Mouse (Mus musculus) C2C12 (cell line): ENCODE measurements at regions not wholly inside any gene's neighbourhood (a gene's known extent, or its start where the extent isn't known, plus 50 kb on each side); places are given as distances from the start of the nearest gene placed in this dataset.

Source experiments
- H3K27me3 ChIP-seq: one replicate; pipeline ENCODE4 v1.6.1; 2011; ENCODE audit not compliant: control insufficient read depth, insufficient read depth, insufficient read length
- H3K36me3 ChIP-seq: one replicate; pipeline ENCODE4 v1.6.1; 2011; ENCODE audit not compliant: control insufficient read depth, insufficient read depth
- H3K4me3 ChIP-seq: one replicate; pipeline ENCODE4 v1.5.1; 2011; ENCODE audit warnings: mild to moderate bottlenecking, control low read depth; ENCODE audit not compliant: poor library complexity, insufficient read depth, severe bottlenecking
- H3K79me2 ChIP-seq: one replicate; pipeline ENCODE4 v1.6.1; 2011; ENCODE audit not compliant: control insufficient read depth, insufficient read depth
- H3K79me3 ChIP-seq: one replicate; pipeline ENCODE4 v1.6.1; 2011; ENCODE audit warnings: low read depth, control low read depth
- H3ac ChIP-seq: one replicate; pipeline ENCODE3; 2011; ENCODE audit warnings: low read depth; ENCODE audit not compliant: control insufficient read depth, insufficient read length
- CEBPB ChIP-seq: IDR thresholded peaks from one replicate; pipeline ENCODE4 v1.6.1; 2011; ENCODE audit warnings: low read depth, mild to moderate bottlenecking, control low read depth, moderate library complexity
- CTCF ChIP-seq: IDR thresholded peaks from one replicate; pipeline ENCODE4 v1.5.1; 2011; ENCODE audit not compliant: control insufficient read depth, insufficient read depth, insufficient read length
- FOSL1 ChIP-seq: IDR thresholded peaks from one replicate; pipeline ENCODE4 v1.8.0; 2011; ENCODE audit warnings: mild to moderate bottlenecking, low read length; ENCODE audit not compliant: poor library complexity, insufficient read depth, severe bottlenecking
- MAX ChIP-seq: IDR thresholded peaks from one replicate; pipeline ENCODE4 v1.6.1; 2011; ENCODE audit warnings: mild to moderate bottlenecking, control low read depth
- MYOD1 ChIP-seq: IDR thresholded peaks from one replicate; pipeline ENCODE4 v1.6.1; 2011; ENCODE audit warnings: low read depth; ENCODE audit not compliant: control insufficient read depth, insufficient read length
- MYOG ChIP-seq: IDR thresholded peaks from one replicate; pipeline ENCODE4 v1.6.1; 2011; ENCODE audit not compliant: control insufficient read depth, insufficient read length; ENCODE audit errors: extremely low read depth
- USF1 ChIP-seq: IDR thresholded peaks from one replicate; pipeline ENCODE4 v1.6.1; 2011; ENCODE audit warnings: low read depth, mild to moderate bottlenecking, control low read depth, moderate library complexity

DNA sequence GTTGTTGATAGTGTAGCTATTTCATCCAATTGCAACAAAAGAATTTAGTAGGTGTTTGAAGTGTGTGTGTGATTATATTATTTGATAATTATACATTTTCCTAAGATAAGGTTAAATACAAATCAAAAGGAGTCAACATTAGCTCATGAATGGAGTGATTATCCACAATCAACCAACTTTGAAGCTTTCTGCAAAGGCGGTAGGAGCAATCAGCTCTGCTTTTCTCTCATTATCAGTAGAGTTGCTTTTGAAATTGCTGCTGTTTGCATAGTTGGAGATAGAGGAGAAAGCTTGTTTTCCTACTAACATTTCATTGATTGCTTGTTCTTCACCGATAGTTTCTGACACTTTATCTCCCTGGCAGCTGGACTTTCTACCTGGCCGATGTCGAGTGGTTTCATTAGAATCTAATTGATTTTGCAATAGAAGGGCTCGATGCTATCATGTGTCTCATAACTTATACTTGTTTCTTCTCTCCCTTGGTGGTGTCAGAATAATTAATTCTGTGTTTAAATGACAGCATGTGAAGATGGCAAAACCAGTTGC, 493.4 kb upstream of the Itga1 start:
- Histone ChIP-seq H3K4me3 (no peak overlapping the region), H3ac (no peak overlapping the region), H3K27me3 (no peaks in the 10 kb centered on the region), H3K36me3 (no peaks in the 10 kb centered on the region), H3K79me2 (no peaks in the 10 kb centered on the region), H3K79me3 (no peaks in the 10 kb centered on the region)
- TF ChIP-seq MYOD1 (no peak), FOSL1 (no peak), MAX (no peak), USF1 (no peak), CEBPB (no peak), CTCF (no peak), MYOG (no peak)

DNA sequence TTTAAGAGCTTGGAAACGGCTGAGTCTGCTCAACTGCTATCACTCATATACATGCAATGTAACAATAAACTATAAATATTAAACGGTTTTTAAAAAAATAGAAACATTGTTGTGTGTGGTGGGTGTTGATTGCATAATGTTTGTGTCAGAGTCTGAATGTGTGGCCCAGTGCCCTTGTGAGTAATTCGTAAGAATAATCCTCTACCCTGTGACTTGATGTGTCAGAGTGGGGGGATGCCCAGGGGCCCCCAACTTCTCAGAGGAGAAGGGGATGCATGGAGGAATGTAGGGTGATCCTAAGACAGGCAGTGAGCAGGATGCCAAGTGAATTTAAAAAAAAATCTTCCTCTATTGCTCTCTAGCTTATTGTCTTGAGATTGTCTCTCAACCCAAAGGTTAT, 474.2 kb upstream of the Itga1 start:
- Histone ChIP-seq H3K79me3 (no peaks in the 10 kb centered on the region), H3ac (no peak overlapping the region), H3K4me3 (no peak overlapping the region), H3K27me3 (no peaks in the 10 kb centered on the region), H3K36me3 (no peaks in the 10 kb centered on the region), H3K79me2 (no peaks in the 10 kb centered on the region)
- no peak for TF ChIP-seq USF1

DNA sequence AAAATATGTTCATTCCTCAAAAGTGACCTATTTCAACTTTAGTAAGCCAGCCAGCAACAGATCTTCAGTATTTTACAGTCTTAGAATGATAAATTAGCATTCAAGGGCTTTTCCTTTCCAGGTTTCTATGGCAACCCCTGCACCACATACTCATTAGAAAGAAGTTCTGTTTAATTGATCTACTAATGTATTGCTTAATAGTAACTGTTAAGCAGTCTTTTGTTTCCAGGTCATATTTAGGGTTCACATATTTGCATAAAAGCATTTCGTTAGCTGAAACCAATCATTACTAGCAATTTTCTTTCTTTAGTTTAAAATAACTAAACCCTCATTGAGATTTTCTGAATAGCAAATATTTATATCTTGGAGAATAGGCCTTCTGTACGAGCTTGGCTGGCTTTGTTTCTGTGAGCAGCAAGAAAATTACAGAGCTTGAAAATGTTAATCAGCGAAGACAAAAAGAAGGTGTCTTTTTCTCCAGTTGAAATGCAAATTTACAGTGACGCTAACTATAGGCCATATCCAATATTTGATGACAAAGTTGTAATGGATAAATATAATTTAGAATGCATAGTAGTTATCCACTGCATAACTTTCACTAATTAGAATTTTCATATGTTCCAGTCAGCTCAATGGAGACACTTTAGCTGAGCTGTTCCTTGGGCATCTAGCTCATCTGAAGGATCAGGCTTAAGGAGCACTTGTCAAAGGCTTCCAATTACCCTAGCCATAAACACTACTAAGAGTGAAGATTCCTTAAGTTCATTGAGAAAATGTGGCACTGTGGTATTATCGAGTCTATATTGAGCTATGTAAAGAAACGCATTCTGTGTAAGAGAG, 473.5 kb upstream of the Itga1 start:
- no peaks in the 10 kb centered on the region for H3K79me2 ChIP-seq
- no peaks in the 10 kb centered on the region for H3K27me3 ChIP-seq
- H3K36me3 ChIP-seq, result no peaks in the 10 kb centered on the region
- no peak overlapping the region for H3K4me3 ChIP-seq
- no peak overlapping the region for H3ac ChIP-seq
- TF ChIP-seq FOSL1, result no peak
- no peak for TF ChIP-seq MAX
- TF ChIP-seq MYOG, result no peak
- TF ChIP-seq USF1, result no peak
- no peak for TF ChIP-seq MYOD1
- no peak for TF ChIP-seq CTCF
- TF ChIP-seq CEBPB, result no peak
- H3K79me3 ChIP-seq, result no peaks in the 10 kb centered on the region

DNA sequence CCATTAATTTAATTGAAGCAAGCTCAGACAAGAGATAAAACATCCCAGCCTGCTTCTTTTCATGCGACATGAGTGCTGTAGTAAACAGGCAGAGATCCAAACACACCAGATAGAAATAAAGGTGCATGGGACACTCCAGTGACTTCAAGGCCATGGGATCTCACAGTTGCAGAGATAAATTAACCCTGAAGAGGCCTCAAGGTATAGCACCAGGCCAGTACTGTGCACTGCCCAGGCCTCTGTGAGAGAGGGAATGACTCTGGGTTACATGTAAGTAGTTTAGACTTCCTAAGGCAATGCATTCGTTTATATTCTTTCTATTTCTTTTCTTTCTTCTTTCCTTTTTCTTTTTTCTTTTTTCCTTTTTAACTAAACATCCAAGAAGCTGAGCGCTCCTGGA, 439.4 kb upstream of the Itga1 start:
- Histone ChIP-seq H3K79me2 (no peaks in the 10 kb centered on the region), H3K79me3 (no peaks in the 10 kb centered on the region), H3ac (no peak overlapping the region), H3K27me3 (no peaks in the 10 kb centered on the region), H3K36me3 (no peaks in the 10 kb centered on the region), H3K4me3 (no peak overlapping the region)
- TF ChIP-seq FOSL1 (no peak), MYOD1 (no peak), USF1 (no peak), CTCF (no peak), MYOG (no peak), MAX (no peak), CEBPB (no peak)

DNA sequence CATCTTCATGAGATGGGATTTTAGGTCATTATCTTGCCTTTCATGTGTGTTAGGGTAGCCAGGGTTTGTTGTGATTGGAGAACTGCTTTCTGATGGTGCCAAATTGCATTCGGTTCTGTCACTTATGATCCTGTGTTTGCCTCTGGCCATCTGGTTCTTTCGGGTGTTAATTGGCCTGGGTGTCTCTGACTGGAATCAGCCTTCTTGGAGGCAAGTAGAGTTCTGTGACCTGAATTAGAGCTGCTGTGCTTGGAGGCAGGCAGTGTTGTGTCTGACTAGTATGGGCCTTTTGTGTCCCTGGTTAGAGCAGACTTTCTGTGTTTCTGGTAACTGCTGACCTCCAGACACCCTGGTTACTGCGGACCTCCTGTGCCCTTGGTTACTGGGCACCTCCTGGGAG, 434.1 kb upstream of the Itga1 start:
- no peak overlapping the region for H3ac ChIP-seq
- no peaks in the 10 kb centered on the region for H3K79me2 ChIP-seq
- TF ChIP-seq MYOD1 (no peak), CTCF (no peak)

DNA sequence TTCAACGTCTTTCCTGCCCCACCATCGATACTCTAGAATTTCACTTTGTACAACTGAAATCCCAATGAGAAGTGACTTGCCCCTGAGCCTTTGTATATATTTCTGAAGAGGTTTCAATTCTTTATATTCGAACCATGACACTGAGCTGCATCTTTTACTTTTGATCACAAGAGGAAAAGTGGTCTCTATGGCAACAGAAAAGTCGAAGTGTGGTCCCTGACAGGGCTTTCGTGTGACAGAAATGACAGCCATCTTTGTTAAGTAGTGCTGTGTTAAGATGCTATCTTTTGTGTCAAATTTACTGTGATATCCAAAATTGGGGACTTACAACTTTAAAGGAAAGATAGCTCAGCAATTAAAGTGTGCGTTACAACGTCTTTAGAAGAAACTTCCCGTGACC, 412.1 kb upstream of the Itga1 start:
- no peak for TF ChIP-seq MAX
- no peak for TF ChIP-seq FOSL1
- no peak for TF ChIP-seq USF1
- H3K4me3 ChIP-seq, result no peak overlapping the region
- H3K79me2 ChIP-seq, result no peaks in the 10 kb centered on the region
- no peak overlapping the region for H3ac ChIP-seq
- no peaks in the 10 kb centered on the region for H3K27me3 ChIP-seq
- no peaks in the 10 kb centered on the region for H3K36me3 ChIP-seq
- H3K79me3 ChIP-seq, result no peaks in the 10 kb centered on the region

More for the DNA sequence above, 434.1 kb upstream of the Itga1 start:
- Histone ChIP-seq H3K4me3 (no peak overlapping the region), H3K27me3 (no peaks in the 10 kb centered on the region), H3K79me3 (no peaks in the 10 kb centered on the region), H3K36me3 (no peaks in the 10 kb centered on the region)
